Mouse (Mus musculus) thymus, adult 2 months (tissue): ENCODE measurements around the gene Zc3h15.

Experiments used
- CTCF ChIP-seq: fragments of 200-500 bp; IDR thresholded peaks from 2 replicates; pipeline ENCODE4 v1.5.1; 2012; ENCODE audit warnings: mild to moderate bottlenecking, control low read depth, low read length, moderate library complexity, borderline replicate concordance; ENCODE audit not compliant: control insufficient read depth, poor library complexity, insufficient read depth; ENCODE audit errors: extremely low read depth
- POLR2A ChIP-seq: fragments of 200-500 bp; IDR thresholded peaks from 2 replicates; pipeline ENCODE4 v1.6.1; 2012; ENCODE audit warnings: mild to moderate bottlenecking, low read length, control low read depth, moderate library complexity; ENCODE audit not compliant: control insufficient read depth, poor library complexity, insufficient read depth; ENCODE audit errors: extremely low read depth

DNA sequence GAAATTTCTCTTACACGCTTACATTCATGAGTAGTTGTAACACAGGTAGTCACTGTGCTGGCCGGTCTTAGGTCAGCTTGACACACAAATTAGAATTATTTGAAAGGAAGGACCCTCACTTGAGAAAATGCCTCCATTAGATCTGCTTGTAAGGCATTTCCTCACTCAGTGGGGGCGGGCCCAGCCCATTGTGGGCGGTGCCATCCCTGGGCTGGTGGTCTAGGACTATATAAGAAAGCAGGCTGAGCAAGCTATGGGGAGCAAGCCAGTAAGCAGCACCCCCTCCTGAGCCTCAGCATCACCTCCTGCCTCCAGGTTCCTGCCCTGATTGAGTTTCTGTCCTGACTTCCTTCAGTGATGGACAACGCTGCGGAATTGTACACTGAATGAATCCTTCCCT is 16.3 kb upstream of the Zc3h15 start:
- TF ChIP-seq POLR2A (no peak), CTCF (no peak)
